16 mouse cellular contexts compared by ENCODE assay signal in the genomic region with DNA sequence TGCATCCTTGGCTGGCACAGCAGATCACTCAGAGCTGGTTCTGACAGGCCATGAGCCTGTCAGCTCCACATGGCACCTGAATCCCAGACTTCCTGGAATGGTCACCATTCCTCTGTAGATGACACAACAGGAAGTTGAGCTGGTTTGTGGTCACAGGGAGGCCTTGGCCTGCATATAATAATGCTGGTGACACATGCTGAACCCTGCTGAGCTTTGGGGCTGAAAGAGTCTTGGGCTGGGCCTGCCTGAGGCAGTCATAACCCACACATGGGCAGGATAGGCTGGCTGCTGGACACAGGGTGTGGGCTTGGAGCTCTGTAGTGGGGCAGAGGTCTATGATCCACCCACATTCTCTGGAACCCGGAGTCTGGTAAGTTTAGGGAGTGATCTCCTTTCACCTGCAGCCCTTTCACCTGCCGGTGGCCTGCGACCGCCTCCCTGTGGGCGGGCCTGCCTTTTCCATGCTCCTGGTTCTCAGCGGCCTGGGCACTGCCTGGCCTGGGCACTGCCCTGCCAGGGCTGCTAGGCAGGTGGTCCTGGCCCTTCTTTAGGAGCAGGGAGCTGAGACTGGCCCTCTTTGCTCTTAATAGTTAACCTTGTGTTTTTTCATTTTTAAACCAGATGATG. TPM values are rescaled to one million over a fixed set of nuclear protein-coding genes. Genes with fewer than 3 reads are reported as not detected.
A peak's percentile ranks its signal among the peaks of the same experiment; 100 is the strongest.
DNase-seq lines count a peak whose midpoint lies in the region; ATAC-seq and TF ChIP-seq lines count a peak whose summit lies in the region.
"Had no signal": no experiment of that assay in that cellular context is flagged by ENCODE, and none has a peak within 500 bp of the region (broad histone marks: within the 10 kb centered on the region; RNA-seq: fewer than 3 reads in every experiment).

No protein-coding gene starts in this region.

- H3K27ac ChIP-seq in embryonic fibroblast, embryonic 13.5 days (ENCODE audit: insufficient read depth, low read length), result peak overlapping the region; percentile 62
- no peak overlapping the region for H3K27ac ChIP-seq in embryonic facial prominence, embryonic 10.5 days (replicated peaks)
- H3K27ac ChIP-seq in neural tube, embryonic 15.5 days (replicated peaks), result no peak overlapping the region
- H3K27ac ChIP-seq: forebrain, embryonic 13.5 days; kidney, postnatal 0 days; left cerebral cortex, adult 2 months had no signal

- TF ChIP-seq CTCF in embryonic fibroblast, embryonic 13.5 days (IDR thresholded peaks at IDR 0.05; ENCODE audit: borderline replicate concordance, insufficient read depth, low read length), result no peak

- peaks cover 6% of the 10 kb centered on the region for H3K4me1 ChIP-seq in embryonic fibroblast, embryonic 13.5 days (ENCODE audit: control insufficient read depth, insufficient read depth, low read length)
- no peaks in the 10 kb centered on the region for H3K4me1 ChIP-seq in embryonic facial prominence, embryonic 10.5 days
- no peaks in the 10 kb centered on the region for H3K4me1 ChIP-seq in neural tube, embryonic 15.5 days
- H3K4me1 ChIP-seq: forebrain, embryonic 13.5 days had no signal

- no peaks in the 10 kb centered on the region for H3K9me3 ChIP-seq in embryonic facial prominence, embryonic 10.5 days
- H3K9me3 ChIP-seq in neural tube, embryonic 15.5 days (replicated peaks), result no peaks in the 10 kb centered on the region
- H3K9me3 ChIP-seq: forebrain, embryonic 13.5 days had no signal

- H3K4me3 ChIP-seq in embryonic fibroblast, embryonic 13.5 days (ENCODE audit: insufficient read depth, low read length), result 0 out of 2 replicates have a peak overlapping the region, but pooled peaks have one; percentile 5
- H3K4me3 ChIP-seq in embryonic facial prominence, embryonic 10.5 days, result no peak overlapping the region
- H3K4me3 ChIP-seq in neural tube, embryonic 15.5 days (replicated peaks), result no peak overlapping the region
- H3K4me3 ChIP-seq: forebrain, embryonic 13.5 days; left cerebral cortex, adult 2 months had no signal

- peak; percentile 66 for DNase-seq in 3134 (ENCODE audit: extremely low read depth, insufficient read length, low spot score)
- DNase-seq in thymus, postnatal 10 days (ENCODE audit: low spot score in 2 of 2), result no peak
- no peak for DNase-seq in embryonic facial prominence, embryonic 10.5 days (ENCODE audit: low spot score)
- DNase-seq in layer of hippocampus, postnatal 10 days (ENCODE audit: low spot score in 2 of 2), result no peak
- DNase-seq: cerebellum, adult 11-12 months; embryo, embryonic 11 days; right cerebral cortex, postnatal 4 days; thymus, adult 2 months had no signal

- no peak for TF ChIP-seq POLR2A in embryonic fibroblast, embryonic 13.5 days (IDR thresholded peaks at IDR 0.05; ENCODE audit: low read depth, low read length)

- ATAC-seq in CD4-positive, CD25-positive, alpha-beta regulatory T cell, adult 4 months, result peak; percentile 34
- peak; percentile 81 for ATAC-seq in megakaryocyte progenitor cell, adult 5-6 weeks (replicated peaks; ENCODE audit: poor library complexity)
- ATAC-seq in neural tube, embryonic 15.5 days (ENCODE audit: low FRiP score), result no peak
- ATAC-seq: forebrain, embryonic 13.5 days had no signal

- H3K36me3 ChIP-seq in embryonic facial prominence, embryonic 10.5 days (replicated peaks), result peaks cover 93% of the 10 kb centered on the region
- H3K36me3 ChIP-seq in neural tube, embryonic 15.5 days, result peaks cover 72% of the 10 kb centered on the region

- no peaks in the 10 kb centered on the region for H3K27me3 ChIP-seq in embryonic facial prominence, embryonic 10.5 days (replicated peaks; ENCODE audit: low read depth, poor library complexity, severe bottlenecking)
- no peaks in the 10 kb centered on the region for H3K27me3 ChIP-seq in neural tube, embryonic 15.5 days (replicated peaks)
- H3K27me3 ChIP-seq: forebrain, embryonic 13.5 days had no signal

- H3K9ac ChIP-seq in neural tube, embryonic 15.5 days (replicated peaks), result no peak overlapping the region
- H3K9ac ChIP-seq: forebrain, embryonic 13.5 days had no signal

- no peak overlapping the region for H3K4me2 ChIP-seq in neural tube, embryonic 15.5 days
- H3K4me2 ChIP-seq: forebrain, embryonic 13.5 days; midbrain, embryonic 11.5 days had no signal

- 93% methylated on average over 6 of the region's 6 CpGs for WGBS in embryonic facial prominence, embryonic 10.5 days
- WGBS in neural tube, embryonic 15.5 days, result 93% methylated on average over 6 of the region's 6 CpGs

RNA-seq across cellular contexts. Expression of gene Slc35e2, which starts 18.8 kb away (rescaled TPM):
- polyA plus RNA-seq in CD4-positive, CD25-positive, alpha-beta regulatory T cell, adult 4 months (2017; shearing (Covaris generic)), result 1 to 10 TPM; 9.1 to 9.7 TPM
- 11.7 and 13.5 TPM in 2 replicates for polyA plus RNA-seq in embryonic fibroblast, embryonic 13.5 days (2011; ENCODE audit: insufficient read length, low read depth, missing spikeins)
- 16.8 and 20.2 TPM in 2 replicates for total RNA-seq in megakaryocyte progenitor cell, adult 5-6 weeks (2015)
- total RNA-seq in megakaryocyte progenitor cell, adult 5-6 weeks (2017), result 8.9 and 11.0 TPM in 2 replicates
- 13.5 and 13.7 TPM in 2 replicates for polyA plus RNA-seq in embryonic facial prominence, embryonic 10.5 days (2016; fragmentation: Nextera tagmentation; extraction: Ambion mirVana)
- polyA plus RNA-seq in neural tube, embryonic 15.5 days (2015; fragmentation: Nextera tagmentation; extraction: Ambion mirVana), result 14.1 and 14.4 TPM in 2 replicates
- 10 to 100 TPM; 37.9 to 38.6 TPM for total RNA-seq in layer of hippocampus, postnatal 10 days (2021)

RNA-seq across cellular contexts. Expression of gene Nadk, which starts 20.2 kb away (rescaled TPM):
- polyA plus RNA-seq in CD4-positive, CD25-positive, alpha-beta regulatory T cell, adult 4 months (2017; shearing (Covaris generic)), result 10 to 100 TPM; 64.7 to 81.5 TPM
- polyA plus RNA-seq in embryonic fibroblast, embryonic 13.5 days (2011; ENCODE audit: insufficient read length, low read depth, missing spikeins), result 116 and 130 TPM in 2 replicates
- 78.5 and 79.7 TPM in 2 replicates for total RNA-seq in megakaryocyte progenitor cell, adult 5-6 weeks (2015)
- total RNA-seq in megakaryocyte progenitor cell, adult 5-6 weeks (2017), result 71.3 and 72.4 TPM in 2 replicates
- 108 and 109 TPM in 2 replicates for polyA plus RNA-seq in embryonic facial prominence, embryonic 10.5 days (2016; fragmentation: Nextera tagmentation; extraction: Ambion mirVana)
- 75.0 and 81.5 TPM in 2 replicates for polyA plus RNA-seq in neural tube, embryonic 15.5 days (2015; fragmentation: Nextera tagmentation; extraction: Ambion mirVana)
- total RNA-seq in layer of hippocampus, postnatal 10 days (2021), result 10 to 100 TPM; 55.8 to 63.5 TPM

RNA-seq across cellular contexts. Expression of gene Cdk11b, which starts 42.3 kb away (rescaled TPM):
- 100 to 1,000 TPM; 121 to 144 TPM for polyA plus RNA-seq in CD4-positive, CD25-positive, alpha-beta regulatory T cell, adult 4 months (2017; shearing (Covaris generic))
- polyA plus RNA-seq in embryonic fibroblast, embryonic 13.5 days (2011; ENCODE audit: insufficient read length, low read depth, missing spikeins), result 75.2 and 77.0 TPM in 2 replicates
- 34.5 and 39.3 TPM in 2 replicates for total RNA-seq in megakaryocyte progenitor cell, adult 5-6 weeks (2015)
- total RNA-seq in megakaryocyte progenitor cell, adult 5-6 weeks (2017), result 50.7 and 56.0 TPM in 2 replicates
- polyA plus RNA-seq in embryonic facial prominence, embryonic 10.5 days (2016; fragmentation: Nextera tagmentation; extraction: Ambion mirVana), result 77.7 and 79.9 TPM in 2 replicates
- 52.7 and 53.4 TPM in 2 replicates for polyA plus RNA-seq in neural tube, embryonic 15.5 days (2015; fragmentation: Nextera tagmentation; extraction: Ambion mirVana)
- 10 to 100 TPM; 53.5 to 59.7 TPM for total RNA-seq in layer of hippocampus, postnatal 10 days (2021)
